Mouse (Mus musculus): ENCODE results near the gene Stmn3. TPM values are rescaled to one million over a fixed set of nuclear protein-coding genes. Genes with fewer than 3 reads are reported as not detected.

The Stmn3 gene
- total RNA-seq, 2 experiments from 2014 or later, result 968 to 1,016 TPM

DNA sequence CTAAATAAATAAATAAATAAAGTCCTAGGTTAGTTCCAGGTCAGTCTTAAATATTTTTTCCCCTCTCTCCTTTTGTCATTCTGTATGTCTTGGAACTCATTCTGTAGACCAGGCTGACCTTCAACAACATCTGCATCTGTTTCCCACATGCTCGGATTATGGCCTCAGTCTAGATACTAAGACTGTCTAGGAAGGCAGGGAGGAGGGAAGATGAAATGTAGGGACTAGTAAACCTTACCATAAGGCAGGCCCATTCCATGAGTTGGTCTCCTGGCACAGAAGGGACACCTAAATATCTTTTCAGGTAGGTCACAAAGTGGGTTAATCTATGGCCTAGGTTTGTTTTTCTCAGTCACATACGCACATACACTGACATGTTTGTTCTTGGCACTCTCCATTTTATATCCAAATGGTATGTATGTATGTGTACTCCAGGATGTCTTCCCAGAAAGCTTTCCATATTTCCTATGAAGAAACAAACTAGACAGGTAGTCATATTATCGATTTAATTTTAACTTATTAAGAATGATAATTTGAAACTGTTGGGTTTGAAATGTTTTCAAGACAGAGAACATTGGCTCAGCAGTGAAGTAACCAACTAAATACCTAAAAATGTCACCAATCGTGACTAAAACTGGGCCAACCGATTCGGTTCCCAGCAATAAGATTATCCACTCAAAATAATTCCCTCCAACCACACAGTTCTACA is 27.5 kb downstream of the Stmn3 start:
- no peak for DNase-seq (ENCODE audit: low spot score in 2 of 2)

DNA sequence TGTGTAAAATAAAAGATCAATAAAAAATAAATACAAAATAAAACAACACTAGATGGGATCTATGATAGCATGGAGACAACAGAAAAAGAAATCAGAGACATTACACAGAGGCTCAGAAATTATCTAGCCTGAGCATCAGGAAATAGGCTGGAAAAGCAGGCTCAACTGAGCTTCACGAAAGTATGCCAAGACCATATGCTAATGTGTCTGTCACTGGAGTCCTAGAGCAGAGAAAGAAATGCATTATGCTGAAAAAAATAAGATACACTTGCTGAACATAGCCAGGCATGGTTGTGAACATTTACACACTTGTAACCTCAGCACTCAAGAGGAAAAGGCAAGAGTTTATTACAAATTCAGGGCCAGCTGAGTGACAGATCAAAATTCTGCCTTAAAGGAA is 34.3 kb downstream of the Stmn3 start:
- DNase-seq (ENCODE audit: low spot score in 2 of 2), result no peak

DNA sequence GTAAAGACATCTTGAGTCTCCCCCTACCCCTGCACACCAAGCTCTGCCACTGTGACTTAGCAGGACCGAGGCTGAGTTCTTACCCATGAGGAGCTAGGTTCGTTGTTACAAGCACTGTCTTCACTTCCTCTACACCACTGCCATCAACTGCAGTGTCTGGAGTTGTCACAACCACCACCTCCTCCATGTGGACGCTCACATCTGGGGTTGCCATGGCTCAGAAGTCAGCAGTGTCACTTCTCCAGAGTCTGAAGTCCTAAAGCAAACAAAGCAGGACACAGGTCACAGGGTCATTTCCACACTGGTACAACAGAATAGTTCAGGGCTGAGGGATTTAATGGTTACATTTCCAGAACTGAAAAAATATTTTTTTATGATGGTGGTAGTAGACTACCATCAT is 36.4 kb downstream of the Stmn3 start:
- DNase-seq (ENCODE audit: low spot score in 2 of 2), result no peak

DNA sequence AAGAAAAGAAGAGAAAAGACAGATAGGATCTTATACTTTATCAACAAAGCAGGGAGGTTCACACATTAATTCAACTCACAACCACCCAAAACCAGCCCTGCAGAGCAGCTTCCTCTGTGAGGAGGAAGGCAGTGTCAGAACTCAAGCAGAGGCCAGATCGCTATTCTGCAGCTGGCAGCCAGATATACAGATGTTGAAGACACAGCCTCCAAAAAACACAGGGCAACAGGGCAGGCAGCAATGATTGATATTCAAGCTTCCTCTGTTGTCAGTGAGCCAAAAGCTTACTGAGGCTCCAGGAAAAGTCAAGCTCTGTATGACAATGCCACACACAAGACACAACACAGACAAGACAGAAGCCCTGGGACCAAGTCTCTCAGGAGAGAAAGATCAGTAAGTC is 37.5 kb downstream of the Stmn3 start:
- DNase-seq (ENCODE audit: low spot score in 2 of 2), result no peak

DNA sequence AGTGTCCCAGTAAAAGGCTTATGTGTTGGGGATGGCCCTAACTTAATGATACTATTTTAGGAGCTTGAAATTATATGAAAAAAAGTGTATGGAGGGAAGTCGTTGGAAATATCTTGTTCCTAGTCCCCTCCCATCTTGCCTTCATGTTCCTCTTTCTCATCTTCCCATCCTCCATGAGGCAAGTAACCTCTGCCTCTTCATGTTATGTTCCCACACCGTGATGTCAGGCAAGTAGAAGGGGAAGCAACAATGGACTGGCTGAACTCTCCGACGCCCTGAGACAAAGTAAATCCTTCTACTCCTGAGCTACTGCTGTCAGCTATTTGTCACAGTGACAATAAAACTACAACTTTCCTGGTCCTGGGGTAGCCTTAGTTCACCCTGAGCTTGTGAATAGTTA is 39.7 kb downstream of the Stmn3 start:
- DNase-seq (ENCODE audit: low spot score in 2 of 2), result no peak

DNA sequence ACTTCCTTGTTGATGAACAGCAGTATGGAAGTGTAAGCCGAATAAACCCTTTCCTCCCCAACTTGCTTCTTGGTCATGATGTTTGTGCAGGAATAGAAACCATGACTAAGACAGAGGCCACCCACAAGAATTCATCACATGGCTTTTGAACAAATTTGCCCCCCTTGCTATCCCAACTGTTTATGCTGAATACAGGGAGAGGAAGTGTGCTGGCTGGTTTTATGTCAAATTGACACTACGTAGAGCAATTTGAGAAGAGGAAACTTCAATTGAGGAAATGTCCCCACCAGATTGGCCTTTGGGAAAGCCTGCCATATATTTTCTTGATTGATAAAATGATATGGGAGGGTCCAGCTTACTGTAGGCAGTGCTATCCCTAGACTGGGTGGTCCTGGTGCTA is 40.5 kb downstream of the Stmn3 start:
- DNase-seq (ENCODE audit: low spot score in 2 of 2), result no peak

DNA sequence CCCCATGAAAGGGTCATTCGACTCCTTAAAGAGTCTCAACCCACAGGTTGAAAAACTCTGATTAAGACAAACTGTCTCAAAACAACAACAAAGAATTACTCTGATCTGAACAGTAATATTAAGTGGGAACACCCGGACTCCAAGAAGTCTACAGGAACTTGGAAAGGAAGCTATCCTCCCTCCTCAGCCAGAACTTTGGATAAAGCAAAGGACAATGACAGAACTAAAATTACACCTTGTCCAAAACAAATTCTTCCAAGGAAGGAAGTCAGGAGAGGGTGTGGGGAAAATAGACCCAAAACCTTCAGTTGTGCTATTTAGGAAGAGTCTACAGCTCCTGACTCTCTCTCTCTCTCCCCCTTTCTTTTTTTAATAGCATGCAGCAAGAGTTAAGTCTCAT is 42.2 kb downstream of the Stmn3 start:
- no peak for DNase-seq (ENCODE audit: low spot score in 2 of 2)

DNA sequence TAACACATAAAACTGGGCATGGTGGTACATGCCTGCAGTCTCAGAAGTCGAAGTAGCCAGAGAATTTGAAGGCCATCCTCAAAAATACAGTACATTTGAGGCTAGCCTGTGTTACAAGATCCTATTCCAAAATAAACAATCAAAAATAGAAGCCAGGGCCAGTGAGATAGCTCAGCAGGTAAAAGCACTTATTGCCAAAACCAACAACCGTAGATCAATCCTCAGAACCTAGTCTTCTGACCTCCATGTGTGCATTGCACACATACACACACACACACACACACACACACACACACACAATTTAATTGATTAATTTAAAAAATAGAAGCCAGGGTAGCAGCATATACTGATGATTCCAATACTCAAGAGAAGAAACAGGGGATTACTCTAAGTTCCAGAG is 47.5 kb downstream of the Stmn3 start:
- no peak for DNase-seq (ENCODE audit: low spot score in 2 of 2)

Other genes starting within 250 kb of the Stmn3 start
- gene Kcnq2, start 179.2 kb downstream of the Stmn3 start, total RNA-seq (2021), result 100 to 1,000 TPM; 213 to 234 TPM
- gene Eef1a2, start 157.5 kb downstream of the Stmn3 start, total RNA-seq (2021), result 100 to 1,000 TPM; 674 to 713 TPM
- 100 to 1,000 TPM; 135 to 146 TPM for gene Ppdpf, start 127.3 kb downstream of the Stmn3 start, total RNA-seq (2021)
- not detected for gene Ptk6, start 111.7 kb downstream of the Stmn3 start, total RNA-seq (2021)
- gene Srms, start 101.3 kb downstream of the Stmn3 start, total RNA-seq (2021), result under 1 TPM in 1 of 2 experiments, not detected in 1; 0.25 TPM
- gene Fndc11, start 94.5 kb downstream of the Stmn3 start, total RNA-seq (2021), result not detected
- gene Helz2, start 72.5 kb downstream of the Stmn3 start, total RNA-seq (2021), result 1 to 10 TPM; 1.2 to 1.8 TPM
- 10 to 100 TPM; 17.5 to 18.6 TPM for gene Gmeb2, start 26.5 kb downstream of the Stmn3 start, total RNA-seq (2021)
- 10 to 100 TPM; 39.5 to 46.1 TPM for gene Rtel1, start 5.2 kb upstream of the Stmn3 start, total RNA-seq (2021)
- gene Zgpat, start 50.4 kb upstream of the Stmn3 start, total RNA-seq (2021), result 10 to 100 TPM; 64.3 to 74.5 TPM
- 10 to 100 TPM; 35.4 to 40.8 TPM for gene Arfrp1, start 50.9 kb upstream of the Stmn3 start, total RNA-seq (2021)
- gene Lime1, start 65.6 kb upstream of the Stmn3 start, total RNA-seq (2021), result 10 to 100 TPM; 30.3 to 32.0 TPM
- gene Zbtb46, start 144.9 kb upstream of the Stmn3 start, total RNA-seq (2021), result 10 to 100 TPM; 14.7 to 17.5 TPM
- not detected for gene Abhd16b, start 178.7 kb upstream of the Stmn3 start, total RNA-seq (2021)
- gene Tpd52l2, start 182.6 kb upstream of the Stmn3 start, total RNA-seq (2021), result 10 to 100 TPM; 75.7 to 87.8 TPM
- gene Dnajc5, start 206.0 kb upstream of the Stmn3 start, total RNA-seq (2021), result 100 to 1,000 TPM; 253 to 296 TPM